Comparison of ENCODE assay signal across 10 mouse cellular contexts in genomic region chr10:122008370-122008730, GRCm38 (mm10). TPM values are rescaled to one million over a fixed set of nuclear protein-coding genes. Genes with fewer than 3 reads are reported as not detected.
DNase-seq lines count a peak whose midpoint lies in the region; ATAC-seq lines count a peak whose summit lies in the region.
"Had no signal": no experiment of that assay in that cellular context is flagged by ENCODE, and none has a peak within 500 bp of the region (broad histone marks: within the 10 kb centered on the region; RNA-seq: fewer than 3 reads in every experiment).

No protein-coding gene starts in this region.

- no peak overlapping the region for H3K4me3 ChIP-seq in heart, embryonic 15.5 days
- no peak overlapping the region for H3K4me3 ChIP-seq in lung, embryonic 15.5 days
- H3K4me3 ChIP-seq in intestine, embryonic 16.5 days (ENCODE audit: low read length), result no peak overlapping the region
- no peak overlapping the region for H3K4me3 ChIP-seq in midbrain, embryonic 16.5 days (ENCODE audit: low read depth, low read length)
- H3K4me3 ChIP-seq: forebrain, embryonic 13.5 days had no signal

- H3K9me3 ChIP-seq in heart, embryonic 15.5 days (replicated peaks), result no peaks in the 10 kb centered on the region
- H3K9me3 ChIP-seq in lung, embryonic 15.5 days, result no peaks in the 10 kb centered on the region
- H3K9me3 ChIP-seq in intestine, embryonic 16.5 days (ENCODE audit: control insufficient read depth, low read length), result no peaks in the 10 kb centered on the region
- H3K9me3 ChIP-seq in midbrain, embryonic 16.5 days (replicated peaks; ENCODE audit: control insufficient read depth, low read length, poor library complexity, severe bottlenecking), result no peaks in the 10 kb centered on the region
- H3K9me3 ChIP-seq: forebrain, embryonic 13.5 days had no signal

- peaks cover 48% of the 10 kb centered on the region for H3K4me1 ChIP-seq in heart, embryonic 15.5 days (replicated peaks)
- peaks cover 54% of the 10 kb centered on the region for H3K4me1 ChIP-seq in lung, embryonic 15.5 days
- H3K4me1 ChIP-seq in intestine, embryonic 16.5 days (ENCODE audit: control insufficient read depth, insufficient read depth, low read length), result peaks cover 25% of the 10 kb centered on the region
- peaks cover 19% of the 10 kb centered on the region for H3K4me1 ChIP-seq in midbrain, embryonic 16.5 days (ENCODE audit: control insufficient read depth, insufficient read depth, low read length)

- peak; percentile 20 for ATAC-seq in heart, embryonic 15.5 days (replicated peaks; ENCODE audit: insufficient number of reproducible peaks, insufficient read depth, low FRiP score, low read depth)
- ATAC-seq in lung, embryonic 15.5 days (ENCODE audit: borderline replicate concordance, extremely low read depth, low FRiP score, low TSS enrichment), result peak; percentile 33; the same call in 1 of the 2 replicates
- 0 out of 2 replicates have a peak, but pooled peaks have one; percentile 25 for ATAC-seq in intestine, embryonic 16.5 days
- ATAC-seq in midbrain, embryonic 16.5 days, result no peak
- ATAC-seq: forebrain, embryonic 13.5 days had no signal

- no peak for DNase-seq in heart, postnatal 10 days
- DNase-seq in lung, postnatal 25 days (ENCODE audit: low spot score), result no peak
- DNase-seq in urinary bladder, adult 2 months (ENCODE audit: low spot score), result no peak
- no peak for DNase-seq in cerebellum, postnatal 36 days
- DNase-seq: layer of hippocampus, adult 9-11 months had no signal

- H3K36me3 ChIP-seq in heart, embryonic 15.5 days, result no peaks in the 10 kb centered on the region
- no peaks in the 10 kb centered on the region for H3K36me3 ChIP-seq in lung, embryonic 15.5 days
- no peaks in the 10 kb centered on the region for H3K36me3 ChIP-seq in intestine, embryonic 16.5 days (ENCODE audit: control insufficient read depth, insufficient read depth, low read length)
- H3K36me3 ChIP-seq in midbrain, embryonic 16.5 days (ENCODE audit: control insufficient read depth, insufficient read depth, low read length), result no peaks in the 10 kb centered on the region

- H3K4me2 ChIP-seq in heart, embryonic 15.5 days, result peak overlapping the region; percentile 34
- H3K4me2 ChIP-seq in lung, embryonic 15.5 days, result peak overlapping the region; percentile 11; the same call in 1 of the 2 replicates
- H3K4me2 ChIP-seq in intestine, embryonic 16.5 days (ENCODE audit: low read depth, low read length), result no peak overlapping the region
- H3K4me2 ChIP-seq in midbrain, embryonic 16.5 days (ENCODE audit: low read length), result no peak overlapping the region
- H3K4me2 ChIP-seq: forebrain, embryonic 13.5 days had no signal

- H3K27ac ChIP-seq in heart, embryonic 15.5 days, result peak overlapping the region; percentile 76
- H3K27ac ChIP-seq in lung, embryonic 15.5 days, result peak overlapping the region; percentile 78
- H3K27ac ChIP-seq in intestine, embryonic 16.5 days (ENCODE audit: low read length), result peak overlapping the region; percentile 50
- peak overlapping the region; percentile 12; the same call in 1 of the 2 replicates for H3K27ac ChIP-seq in midbrain, embryonic 16.5 days (ENCODE audit: low read length)
- H3K27ac ChIP-seq: forebrain, embryonic 13.5 days had no signal

- no peak overlapping the region for H3K9ac ChIP-seq in heart, embryonic 15.5 days
- no peak overlapping the region for H3K9ac ChIP-seq in lung, embryonic 15.5 days
- H3K9ac ChIP-seq in intestine, embryonic 16.5 days (ENCODE audit: low read depth, low read length), result no peak overlapping the region
- H3K9ac ChIP-seq in midbrain, embryonic 16.5 days (ENCODE audit: low read depth, low read length), result no peak overlapping the region
- H3K9ac ChIP-seq: forebrain, embryonic 13.5 days had no signal

- intact Hi-C loops in heart, postnatal 10 days (cut with DNase I), result loop anchor here (5.0 kb wide), 1 partner anchor 39 kb away; the partner anchor contains the start of gene Srgap1

- 48% methylated on average over 2 of the region's 2 CpGs for WGBS in heart, embryonic 15.5 days
- 29% methylated on average over 2 of the region's 2 CpGs for WGBS in lung, embryonic 15.5 days
- WGBS in intestine, embryonic 16.5 days, result 46% methylated on average over 2 of the region's 2 CpGs
- WGBS in midbrain, embryonic 16.5 days, result 60% methylated on average over 2 of the region's 2 CpGs

- no peaks in the 10 kb centered on the region; the same call in 1 of the 2 replicates for H3K27me3 ChIP-seq in heart, embryonic 15.5 days
- no peaks in the 10 kb centered on the region for H3K27me3 ChIP-seq in lung, embryonic 15.5 days
- no peaks in the 10 kb centered on the region for H3K27me3 ChIP-seq in intestine, embryonic 16.5 days (replicated peaks; ENCODE audit: control insufficient read depth, insufficient read depth, low read length)
- no peaks in the 10 kb centered on the region for H3K27me3 ChIP-seq in midbrain, embryonic 16.5 days (ENCODE audit: control insufficient read depth, insufficient read depth, low read depth, low read length)
- H3K27me3 ChIP-seq: forebrain, embryonic 13.5 days had no signal

RNA-seq across cellular contexts. Expression of gene Srgap1, which starts 38.8 kb away (rescaled TPM):
- polyA plus RNA-seq in heart, embryonic 15.5 days (2015; fragmentation: Nextera tagmentation; extraction: Ambion mirVana), result 7.1 and 7.6 TPM in 2 replicates
- total RNA-seq in heart, postnatal 10 days (2021), result 1 to 10 TPM; 8.2 to 8.4 TPM
- 9.7 and 10.7 TPM in 2 replicates for polyA plus RNA-seq in lung, embryonic 15.5 days (2015; fragmentation: Nextera tagmentation; extraction: Ambion mirVana)
- 3.7 and 4.7 TPM in 2 replicates for polyA plus RNA-seq in intestine, embryonic 16.5 days (2015; fragmentation: Nextera tagmentation; extraction: Ambion mirVana)
- 34.4 and 42.1 TPM in 2 replicates for polyA plus RNA-seq in midbrain, embryonic 16.5 days (2015; fragmentation: Nextera tagmentation; extraction: Ambion mirVana)
- polyA plus RNA-seq in urinary bladder, adult 2 months (2012; rRNA removed), result 4.9 and 5.2 TPM in 2 replicates

Comparison
In these comparisons a context has a peak if more than half of its experiments do, and no peak if none do; other contexts are left out.
1. H3K27ac ChIP-seq: peak in every context shown above with its lines; median percentile 78 in lung, embryonic 15.5 days; 76 in heart, embryonic 15.5 days; 50 in intestine, embryonic 16.5 days; 12 in midbrain, embryonic 16.5 days.
2. H3K4me2 ChIP-seq: peak in heart, embryonic 15.5 days (single experiment) and lung, embryonic 15.5 days (single experiment); none in intestine, embryonic 16.5 days (single experiment) and midbrain, embryonic 16.5 days (single experiment).